Mouse (Mus musculus): ENCODE measurements around the gene Banf1. TPM values are rescaled to one million over a fixed set of nuclear protein-coding genes. Genes with fewer than 3 reads are reported as not detected.

Banf1 gene
- polyA plus RNA-seq, 1 experiment from 2014 or later: 366 TPM

GRCm38 (mm10) chr19:5395371-5395770, 28.4 kb upstream of the Banf1 start:
- no peak overlapping the region for H3K4me2 ChIP-seq (replicated peaks)
- WGBS: 67% methylated on average over 4 of the region's 4 CpGs
- no peak overlapping the region for H3K9ac ChIP-seq (replicated peaks)
- no peaks in the 10 kb centered on the region for H3K36me3 ChIP-seq
- no peak for ATAC-seq
- H3K9me3 ChIP-seq: no peaks in the 10 kb centered on the region
- no peak overlapping the region for H3K27ac ChIP-seq
- no peaks in the 10 kb centered on the region for H3K27me3 ChIP-seq
- H3K4me1 ChIP-seq (replicated peaks): peaks cover 5% of the 10 kb centered on the region
- H3K4me3 ChIP-seq (replicated peaks): no peak overlapping the region

- Histone ChIP-seq H3K9me3 (no peaks in the 10 kb centered on the region), H3K9ac (replicated peaks) (no peak overlapping the region), H3K36me3 (no peaks in the 10 kb centered on the region), H3K4me1 (replicated peaks) (peaks cover 17% of the 10 kb centered on the region), H3K27ac (no peak overlapping the region), H3K4me3 (replicated peaks) (no peak overlapping the region), H3K27me3 (no peaks in the 10 kb centered on the region), H3K4me2 (replicated peaks) (no peak overlapping the region)
- WGBS: 58% methylated on average over 10 of the region's 10 CpGs
- ATAC-seq: no peak
Observed at GRCm38 (mm10) chr19:5394168-5394567, 27.2 kb upstream of the Banf1 start.

DNA sequence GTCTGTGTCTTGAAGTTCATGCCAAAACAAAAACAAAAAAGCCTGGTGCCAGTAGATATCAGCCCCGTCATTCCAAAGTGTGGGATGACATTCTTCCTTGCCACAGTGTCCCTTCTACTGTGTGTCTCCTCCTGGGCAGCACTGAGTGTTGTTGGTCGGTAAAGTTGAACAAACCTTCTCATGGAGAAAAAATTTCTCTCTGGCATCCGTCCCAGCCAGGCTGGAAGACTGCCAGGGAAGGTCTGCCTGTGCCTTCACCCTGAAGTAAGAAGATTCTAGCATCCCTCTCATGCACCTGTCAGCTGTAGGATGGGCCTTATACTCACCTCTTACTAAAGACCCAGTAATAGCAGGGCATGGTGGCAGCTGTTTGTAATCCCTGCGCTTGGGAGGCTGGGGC, 25.9 kb upstream of the Banf1 start:
- no peak for ATAC-seq
- Histone ChIP-seq H3K9me3 (no peaks in the 10 kb centered on the region), H3K4me1 (replicated peaks) (peaks cover 19% of the 10 kb centered on the region), H3K27ac (no peak overlapping the region), H3K9ac (replicated peaks) (no peak overlapping the region), H3K4me2 (replicated peaks) (no peak overlapping the region), H3K27me3 (no peaks in the 10 kb centered on the region), H3K36me3 (no peaks in the 10 kb centered on the region), H3K4me3 (replicated peaks) (no peak overlapping the region)
- WGBS: 54% methylated on average over 4 of the region's 4 CpGs

- no peak for ATAC-seq
- 86% methylated on average over 8 of the region's 8 CpGs for WGBS
- H3K4me1 ChIP-seq (replicated peaks): peaks cover 40% of the 10 kb centered on the region
- peak overlapping the region; percentile 100; the same call in 1 of the 2 replicates for H3K4me3 ChIP-seq (replicated peaks)
- H3K9ac ChIP-seq (replicated peaks): peak overlapping the region; percentile 67; the same call in 1 of the 2 replicates
- no peaks in the 10 kb centered on the region for H3K9me3 ChIP-seq
- H3K4me2 ChIP-seq (replicated peaks): peak overlapping the region; percentile 98
- peaks cover 5% of the 10 kb centered on the region for H3K36me3 ChIP-seq
- no peak overlapping the region for H3K27ac ChIP-seq
- no peaks in the 10 kb centered on the region for H3K27me3 ChIP-seq
Observed at GRCm38 (mm10) chr19:5390416-5390815, 23.4 kb upstream of the Banf1 start.

- Histone ChIP-seq H3K27ac (no peak overlapping the region), H3K4me1 (replicated peaks) (peaks cover 41% of the 10 kb centered on the region), H3K4me2 (replicated peaks) (peak overlapping the region; percentile 98), H3K9me3 (no peaks in the 10 kb centered on the region), H3K36me3 (peaks cover 12% of the 10 kb centered on the region), H3K4me3 (replicated peaks) (peak overlapping the region; percentile 100), H3K9ac (replicated peaks) (peak overlapping the region; percentile 67; the same call in 1 of the 2 replicates), H3K27me3 (no peaks in the 10 kb centered on the region)
- WGBS: 60% methylated on average over 12 of the region's 12 CpGs
- no peak for ATAC-seq
Observed at GRCm38 (mm10) chr19:5389647-5390046, 22.7 kb upstream of the Banf1 start.

DNA sequence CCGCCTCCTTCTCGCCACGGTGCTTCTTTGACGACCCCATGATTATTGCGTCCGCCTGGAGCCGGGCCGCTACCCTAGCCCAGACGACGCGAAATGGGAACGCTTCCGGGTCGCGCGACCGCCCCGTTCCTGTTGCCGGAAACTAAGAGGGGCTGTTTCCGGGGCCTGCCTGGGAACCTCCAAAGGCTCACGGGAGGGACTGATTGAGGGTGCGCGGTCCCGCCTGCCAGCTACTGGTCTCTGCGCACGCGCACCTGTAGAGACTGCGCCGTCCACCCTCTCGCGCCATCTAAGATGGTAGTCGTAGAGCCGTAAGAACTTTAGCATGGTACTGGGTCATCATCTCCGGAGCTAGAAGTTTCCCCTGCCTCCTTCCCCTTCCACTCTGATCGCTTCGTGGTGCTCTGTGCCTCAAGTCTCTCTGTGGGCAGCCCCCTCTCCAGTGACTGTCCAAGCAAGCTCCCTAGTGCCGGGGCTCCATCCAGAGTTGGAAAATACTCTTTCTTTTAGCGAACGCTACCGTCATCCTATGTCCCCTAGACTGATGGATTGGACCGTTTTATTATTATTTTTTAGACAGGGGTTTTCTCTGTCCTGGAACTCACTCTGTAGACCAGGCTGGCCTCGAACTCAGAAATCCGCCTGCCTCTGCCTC, 21.7 kb upstream of the Banf1 start, which contains the start of gene Sart1:
Sart1 (minus strand) TSS at position 116 of the 655 bp plus-strand sequence.
- 2% methylated on average over 43 of the region's 43 CpGs for WGBS
- Histone ChIP-seq H3K9me3 (no peaks in the 10 kb centered on the region), H3K27me3 (no peaks in the 10 kb centered on the region), H3K4me1 (replicated peaks) (peaks cover 41% of the 10 kb centered on the region), H3K9ac (replicated peaks) (peak within 1 kb of the TSS; percentile 95), H3K4me3 (replicated peaks) (peak within 1 kb of the TSS; percentile 100), H3K27ac (peak within 1 kb of the TSS; percentile 85), H3K4me2 (replicated peaks) (peak within 1 kb of the TSS; percentile 98), H3K36me3 (peaks cover 22% of the 10 kb centered on the region)
- ATAC-seq: peak; percentile 96

DNA sequence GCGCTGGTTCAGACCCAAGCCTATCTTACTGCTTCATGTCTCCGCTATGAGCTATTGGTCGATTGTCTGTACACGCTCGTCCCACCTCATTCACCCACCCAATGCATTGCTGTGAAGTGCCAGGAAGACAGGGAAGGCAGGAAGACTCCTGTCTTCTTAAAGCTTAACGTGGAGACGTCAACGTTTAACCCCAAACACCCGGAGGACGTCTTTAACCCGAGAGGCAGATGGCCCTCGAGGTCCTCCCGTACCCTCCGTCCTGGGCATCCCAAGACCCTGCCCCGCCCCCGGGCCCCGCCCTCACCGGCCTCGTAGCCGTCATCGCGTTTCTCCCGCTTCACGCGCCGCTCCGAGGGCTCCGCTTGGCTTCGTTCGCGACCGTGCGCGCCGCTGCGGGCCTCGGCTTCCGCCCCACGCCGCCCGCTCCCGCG, 21.1 kb upstream of the Banf1 start:
- under 1% methylated on average over 43 of the region's 43 CpGs for WGBS
- H3K4me1 ChIP-seq (replicated peaks): peaks cover 41% of the 10 kb centered on the region
- ATAC-seq: peak; percentile 55; the same call in 1 of the 2 replicates
- no peaks in the 10 kb centered on the region for H3K27me3 ChIP-seq
- H3K27ac ChIP-seq: peak overlapping the region; percentile 85
- no peaks in the 10 kb centered on the region for H3K9me3 ChIP-seq
- peak overlapping the region; percentile 100 for H3K4me3 ChIP-seq (replicated peaks)
- peaks cover 29% of the 10 kb centered on the region for H3K36me3 ChIP-seq
- peak overlapping the region; percentile 98 for H3K4me2 ChIP-seq (replicated peaks)
- peak overlapping the region; percentile 95 for H3K9ac ChIP-seq (replicated peaks)

DNA sequence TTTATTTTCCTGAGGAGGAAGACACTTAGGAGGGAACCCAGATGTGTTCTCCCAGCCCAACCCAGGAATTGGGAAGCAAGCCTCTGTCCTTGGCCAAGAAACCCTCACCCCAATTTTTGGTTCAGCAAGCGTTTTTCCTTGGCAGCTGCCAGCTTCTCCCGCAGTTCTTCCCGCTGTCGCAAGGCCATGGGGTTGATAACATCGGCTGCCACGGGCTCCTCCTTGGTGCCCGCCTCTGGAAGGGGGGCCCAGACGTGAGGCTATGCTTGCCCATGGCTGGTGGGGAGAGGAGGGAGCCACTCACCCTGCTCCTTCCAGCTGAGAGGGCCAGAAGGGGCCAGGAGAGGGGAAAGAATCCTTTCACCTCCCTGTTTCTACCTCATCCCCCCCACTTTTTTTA, 17.7 kb upstream of the Banf1 start:
- WGBS: 95% methylated on average over 8 of the region's 8 CpGs
- peaks cover 29% of the 10 kb centered on the region for H3K4me1 ChIP-seq (replicated peaks)
- no peak overlapping the region for H3K9ac ChIP-seq (replicated peaks)
- H3K27ac ChIP-seq: no peak overlapping the region
- H3K4me3 ChIP-seq (replicated peaks): no peak overlapping the region
- no peaks in the 10 kb centered on the region for H3K9me3 ChIP-seq
- H3K36me3 ChIP-seq: peaks cover 62% of the 10 kb centered on the region
- no peak overlapping the region for H3K4me2 ChIP-seq (replicated peaks)
- ATAC-seq: no peak
- no peaks in the 10 kb centered on the region for H3K27me3 ChIP-seq

GRCm38 (mm10) chr19:5383326-5383725, 16.4 kb upstream of the Banf1 start:
- WGBS: 93% methylated on average over 12 of the region's 12 CpGs
- no peak overlapping the region for H3K27ac ChIP-seq
- H3K4me2 ChIP-seq (replicated peaks): no peak overlapping the region
- H3K9me3 ChIP-seq: no peaks in the 10 kb centered on the region
- no peak overlapping the region for H3K9ac ChIP-seq (replicated peaks)
- peaks cover 22% of the 10 kb centered on the region for H3K4me1 ChIP-seq (replicated peaks)
- H3K27me3 ChIP-seq: no peaks in the 10 kb centered on the region
- no peak overlapping the region for H3K4me3 ChIP-seq (replicated peaks)
- no peak for ATAC-seq
- H3K36me3 ChIP-seq: peaks cover 76% of the 10 kb centered on the region

DNA sequence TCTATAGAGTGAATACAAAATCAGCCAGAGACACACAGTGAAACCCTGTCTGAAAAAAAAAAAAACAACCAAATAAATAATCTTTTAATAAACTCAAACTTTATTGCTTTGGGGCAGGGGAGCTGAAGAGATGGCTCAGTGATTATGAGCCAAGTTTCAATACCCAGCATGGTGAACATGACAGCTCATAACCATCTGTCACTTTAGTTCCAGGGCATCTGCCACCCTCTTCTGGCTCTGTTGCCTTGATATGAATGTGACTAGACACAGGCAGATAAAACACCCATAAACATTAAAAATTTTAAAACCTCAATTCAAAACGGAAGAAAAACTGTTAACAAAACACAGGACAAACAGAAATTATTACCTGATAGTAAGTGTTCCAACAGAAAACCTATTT, 10.5 kb upstream of the Banf1 start:
- ATAC-seq: no peak
- no peaks in the 10 kb centered on the region for H3K27me3 ChIP-seq
- 92% methylated on average over 1 of the region's 1 CpGs for WGBS
- no peak overlapping the region for H3K27ac ChIP-seq
- H3K9me3 ChIP-seq: no peaks in the 10 kb centered on the region
- no peak overlapping the region for H3K4me3 ChIP-seq (replicated peaks)
- H3K4me2 ChIP-seq (replicated peaks): no peak overlapping the region
- H3K36me3 ChIP-seq: peaks cover 83% of the 10 kb centered on the region
- H3K9ac ChIP-seq (replicated peaks): no peak overlapping the region
- H3K4me1 ChIP-seq (replicated peaks): no peaks in the 10 kb centered on the region

- H3K36me3 ChIP-seq: peaks cover 80% of the 10 kb centered on the region
- no peak overlapping the region for H3K4me2 ChIP-seq (replicated peaks)
- H3K9me3 ChIP-seq: no peaks in the 10 kb centered on the region
- no peaks in the 10 kb centered on the region for H3K4me1 ChIP-seq (replicated peaks)
- WGBS: 82% methylated on average over 4 of the region's 4 CpGs
- H3K4me3 ChIP-seq (replicated peaks): no peak overlapping the region
- no peak overlapping the region for H3K9ac ChIP-seq (replicated peaks)
- H3K27ac ChIP-seq: no peak overlapping the region
- H3K27me3 ChIP-seq: no peaks in the 10 kb centered on the region
- no peak for ATAC-seq
Observed at GRCm38 (mm10) chr19:5374748-5375147, 7.8 kb upstream of the Banf1 start.

DNA sequence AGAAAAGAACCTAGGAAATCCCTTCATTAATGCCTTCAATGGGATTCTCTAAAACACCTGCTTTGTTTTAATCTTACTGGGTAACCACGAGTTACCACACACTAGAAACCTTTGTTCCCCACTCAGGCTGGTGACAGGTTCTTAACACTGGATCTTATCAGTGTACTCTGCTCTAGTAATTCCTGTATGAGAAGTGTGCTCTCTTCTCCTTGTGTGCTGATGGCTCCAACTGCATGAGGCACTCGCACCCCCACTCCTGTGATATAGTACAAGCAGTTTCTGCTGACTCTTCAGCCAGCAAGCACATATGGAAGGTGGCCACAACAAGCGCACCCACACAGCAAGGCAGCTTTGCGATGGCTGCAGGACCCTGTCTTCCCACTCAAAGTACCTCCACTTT, 7.2 kb upstream of the Banf1 start:
- no peaks in the 10 kb centered on the region for H3K27me3 ChIP-seq
- H3K27ac ChIP-seq: no peak overlapping the region
- H3K4me1 ChIP-seq (replicated peaks): no peaks in the 10 kb centered on the region
- H3K36me3 ChIP-seq: peaks cover 80% of the 10 kb centered on the region
- H3K9ac ChIP-seq (replicated peaks): no peak overlapping the region
- no peak for ATAC-seq
- H3K4me3 ChIP-seq (replicated peaks): no peak overlapping the region
- WGBS: 82% methylated on average over 4 of the region's 4 CpGs
- H3K9me3 ChIP-seq: no peaks in the 10 kb centered on the region
- H3K4me2 ChIP-seq (replicated peaks): no peak overlapping the region

DNA sequence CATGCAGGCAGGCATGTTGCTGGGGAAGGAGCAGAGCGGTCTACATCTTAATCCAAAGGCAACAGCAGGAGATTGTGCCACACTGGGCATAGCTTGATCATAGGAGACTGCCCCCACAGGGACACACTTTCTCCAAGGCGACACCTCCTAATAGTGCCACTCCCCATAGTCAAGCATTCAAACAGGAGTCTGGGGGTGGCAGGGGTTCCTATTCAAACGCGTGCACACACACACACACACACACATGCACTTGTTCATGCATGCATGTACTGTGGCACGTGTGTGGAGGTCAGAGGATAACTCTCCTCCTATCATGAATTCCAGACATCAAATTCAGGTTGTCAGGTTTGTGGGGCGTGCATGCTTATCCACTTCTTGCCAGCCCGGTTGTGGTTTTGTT, 5.8 kb upstream of the Banf1 start:
- H3K27ac ChIP-seq: no peak overlapping the region
- H3K27me3 ChIP-seq: no peaks in the 10 kb centered on the region
- H3K4me2 ChIP-seq (replicated peaks): no peak overlapping the region
- ATAC-seq: no peak
- H3K9ac ChIP-seq (replicated peaks): no peak overlapping the region
- no peak overlapping the region for H3K4me3 ChIP-seq (replicated peaks)
- H3K36me3 ChIP-seq: peaks cover 77% of the 10 kb centered on the region
- no peaks in the 10 kb centered on the region for H3K9me3 ChIP-seq
- WGBS: 92% methylated on average over 7 of the region's 7 CpGs
- H3K4me1 ChIP-seq (replicated peaks): peaks cover 10% of the 10 kb centered on the region
